Mouse (Mus musculus): ENCODE data around the gene Pakap. TPM values are rescaled to one million over a fixed set of nuclear protein-coding genes. Genes with fewer than 3 reads are reported as not detected.
A peak's percentile ranks its signal among the peaks of the same experiment; 100 is the strongest.

Gene Pakap
- total RNA-seq, 2 experiments from 2014 or later: 73.5 to 80.4 TPM

- DNase-seq: no peak
Measured at GRCm38 (mm10) chr4:57804902-57805301, 236.9 kb downstream of the Pakap start.

DNA sequence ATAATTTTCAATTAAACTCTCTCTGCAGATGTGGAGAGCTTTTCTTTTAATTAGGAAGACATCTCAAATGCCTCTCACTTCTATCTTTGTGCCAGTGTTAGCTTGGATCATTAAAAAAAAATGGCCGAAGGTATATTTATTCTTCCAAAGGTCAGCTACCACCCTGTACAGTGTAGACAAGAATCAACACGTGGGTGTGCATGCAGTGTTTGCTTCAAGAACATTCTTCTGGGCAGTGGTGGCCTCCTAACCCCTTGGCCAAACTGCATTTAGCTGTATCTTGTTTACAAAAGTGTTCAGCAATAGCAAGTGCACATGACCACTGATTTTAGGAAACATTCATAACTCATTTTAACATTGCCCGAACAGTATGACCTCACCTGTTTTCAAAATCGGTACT, 241.5 kb downstream of the Pakap start:
- DNase-seq: no peak

DNA sequence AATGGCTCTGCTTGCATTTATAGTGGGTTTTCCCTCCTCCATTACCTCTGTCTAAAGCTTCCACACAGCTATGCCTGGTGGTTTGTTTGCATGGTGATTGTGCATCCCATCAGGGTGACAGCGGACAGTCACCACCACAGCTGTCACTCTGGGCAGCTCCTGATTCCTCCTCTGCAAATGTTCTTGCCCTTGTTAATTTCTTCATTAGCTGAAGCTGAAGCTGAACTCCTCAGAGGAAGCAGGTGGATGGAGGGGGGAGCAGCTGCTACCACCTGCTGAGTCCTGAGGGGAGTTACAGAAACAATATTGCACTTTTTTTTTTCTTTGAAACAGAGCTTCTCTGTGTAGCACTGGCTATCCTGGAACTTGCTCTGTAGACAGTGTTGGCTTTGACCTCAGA, 244.1 kb downstream of the Pakap start:
- DNase-seq: no peak

- peak; percentile 57 for DNase-seq
Measured at GRCm38 (mm10) chr4:57812916-57813575, 245.1 kb downstream of the Pakap start.

GRCm38 (mm10) chr4:57813576-57813945, 245.6 kb downstream of the Pakap start:
- DNase-seq: no peak

DNA sequence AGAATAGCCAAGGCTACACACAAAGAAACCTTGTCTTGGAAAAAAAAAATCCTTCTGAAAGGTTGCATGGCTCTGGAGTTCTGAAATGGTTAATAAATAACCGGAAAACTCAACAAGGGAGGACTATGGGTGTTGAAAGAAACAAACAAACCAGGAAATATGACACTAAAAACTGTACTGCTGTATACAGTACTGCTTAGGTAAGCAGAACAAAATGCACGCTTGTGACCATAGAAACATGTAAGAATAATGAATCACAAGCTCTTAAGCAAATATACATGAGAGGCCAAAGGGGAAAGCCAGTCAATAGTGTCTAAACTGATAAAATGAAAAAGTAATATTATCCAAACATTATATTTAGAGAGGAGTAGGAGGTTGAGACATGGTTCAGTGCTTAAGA, 247.4 kb downstream of the Pakap start:
- no peak for DNase-seq

- DNase-seq: no peak
Measured at GRCm38 (mm10) chr4:57816146-57816545, 248.2 kb downstream of the Pakap start.

DNA sequence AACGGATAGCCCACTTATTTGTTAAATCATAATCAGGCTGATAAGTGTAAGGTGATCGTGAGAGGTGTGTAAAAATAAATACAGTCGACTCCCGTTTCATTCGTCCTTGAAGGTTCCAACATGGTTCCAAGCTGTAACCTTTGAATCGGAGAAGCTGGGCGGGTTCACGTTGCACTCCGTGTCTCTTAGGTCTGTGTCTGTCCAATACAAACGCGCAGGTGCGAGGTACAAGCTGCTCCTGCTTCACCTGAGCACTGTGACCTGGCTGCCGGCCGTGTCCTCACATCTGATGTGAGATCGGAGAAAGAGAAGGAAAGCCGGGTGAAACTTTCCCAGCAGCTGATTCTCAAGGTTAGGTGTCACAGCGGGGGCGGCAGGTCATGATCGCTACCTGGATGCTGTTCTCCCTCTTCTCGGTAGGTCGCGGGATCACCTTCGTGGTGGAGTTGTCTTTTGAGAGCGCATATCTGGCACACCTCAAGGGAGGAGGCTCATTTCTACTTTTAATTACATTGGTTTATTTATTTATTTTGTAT, 252.9 kb downstream of the Pakap start:
- DNase-seq: no peak

DNA sequence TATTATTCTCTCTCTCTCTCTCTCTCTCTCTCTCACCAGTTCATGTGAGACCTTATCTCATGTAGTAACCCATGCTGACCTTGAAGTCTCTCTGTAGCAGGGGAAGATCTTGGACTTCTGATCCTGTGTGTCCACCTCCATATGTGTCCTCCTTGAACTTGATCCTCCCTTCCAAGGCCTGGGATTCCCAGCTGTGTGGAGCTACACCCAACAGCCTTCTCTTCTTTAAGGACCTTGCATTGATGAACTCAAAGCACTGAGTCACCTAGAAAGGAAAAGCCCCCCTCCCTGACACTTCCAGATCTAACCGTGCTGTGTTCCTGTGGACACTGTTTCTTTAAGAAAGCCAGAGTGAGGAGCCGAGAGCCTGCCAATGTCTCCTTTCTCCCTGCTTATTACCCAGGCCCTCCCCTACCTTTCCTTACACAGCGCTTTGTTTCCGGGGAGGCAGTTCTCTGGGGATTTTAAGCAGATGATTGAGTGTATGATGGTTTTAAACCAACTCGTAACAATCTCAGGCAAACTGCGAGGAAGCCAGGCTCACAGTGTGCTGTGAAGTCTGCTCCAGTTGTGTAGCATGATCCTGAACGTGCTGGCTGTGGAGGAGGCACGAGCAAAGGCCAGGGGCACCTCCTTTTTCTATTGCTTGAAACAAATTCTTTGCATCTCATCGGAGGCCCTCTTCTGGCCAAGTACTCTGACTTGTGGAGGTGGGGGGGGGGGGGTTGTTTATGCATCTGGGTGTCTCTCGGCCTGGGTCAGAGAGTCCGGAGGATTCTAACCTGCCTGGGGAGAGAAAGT, 253.8 kb downstream of the Pakap start:
- DNase-seq: no peak

- DNase-seq: no peak
Measured at GRCm38 (mm10) chr4:57822641-57823040, 254.7 kb downstream of the Pakap start.

DNA sequence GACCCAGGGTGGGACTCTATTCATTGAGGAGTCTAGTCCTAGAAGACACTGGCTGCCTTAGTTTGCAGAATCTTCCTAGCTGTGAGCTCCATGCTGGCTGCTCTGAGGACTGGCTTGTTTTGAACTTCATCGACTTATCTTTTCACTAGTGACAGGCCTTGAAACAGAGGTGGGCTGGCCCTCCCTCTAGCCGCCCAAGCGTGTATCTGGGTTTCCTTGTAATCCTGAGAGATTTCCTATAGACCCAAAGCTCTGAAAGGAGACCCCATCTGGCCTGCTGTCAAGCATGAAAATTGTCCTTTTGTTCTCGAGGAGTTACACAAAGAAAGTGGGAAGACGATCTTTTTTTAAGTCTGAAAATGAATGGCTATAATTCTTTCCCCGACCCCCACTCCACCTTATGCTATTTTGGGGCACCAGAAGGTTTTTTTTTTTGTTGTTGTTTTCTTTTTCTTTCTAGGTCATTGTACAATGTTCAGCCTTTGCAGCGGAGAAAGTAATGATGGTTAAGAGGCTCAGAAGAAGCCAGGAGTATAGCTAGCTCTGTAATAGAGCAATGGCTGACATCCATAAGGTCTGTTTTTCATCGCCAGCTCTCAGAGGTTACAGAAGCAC, 256.8 kb downstream of the Pakap start:
- DNase-seq: no peak

- no peak for DNase-seq
Measured at GRCm38 (mm10) chr4:57826272-57826671, 258.3 kb downstream of the Pakap start.

DNA sequence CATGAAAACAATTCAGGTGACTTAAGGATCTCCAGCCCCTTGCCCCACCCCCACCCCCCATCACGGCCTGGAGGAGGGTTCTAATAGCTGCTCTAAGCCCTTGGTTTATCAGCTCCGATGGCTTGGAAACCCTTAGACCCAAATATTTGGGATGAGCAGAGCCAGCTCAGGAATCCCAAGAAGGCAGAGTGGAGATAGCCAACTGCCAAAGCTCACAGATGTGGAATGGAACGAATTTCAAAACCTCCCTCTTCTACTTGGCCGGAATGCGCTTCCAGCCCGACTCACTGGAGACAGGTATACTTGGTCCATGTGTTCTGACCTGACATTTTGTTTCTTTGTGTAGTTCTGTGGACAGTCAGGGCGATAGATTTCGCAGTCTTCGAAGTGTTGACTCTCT, 261.2 kb downstream of the Pakap start:
- no peak for DNase-seq

- no peak for DNase-seq
Measured at GRCm38 (mm10) chr4:57829740-57830139, 261.8 kb downstream of the Pakap start.

DNA sequence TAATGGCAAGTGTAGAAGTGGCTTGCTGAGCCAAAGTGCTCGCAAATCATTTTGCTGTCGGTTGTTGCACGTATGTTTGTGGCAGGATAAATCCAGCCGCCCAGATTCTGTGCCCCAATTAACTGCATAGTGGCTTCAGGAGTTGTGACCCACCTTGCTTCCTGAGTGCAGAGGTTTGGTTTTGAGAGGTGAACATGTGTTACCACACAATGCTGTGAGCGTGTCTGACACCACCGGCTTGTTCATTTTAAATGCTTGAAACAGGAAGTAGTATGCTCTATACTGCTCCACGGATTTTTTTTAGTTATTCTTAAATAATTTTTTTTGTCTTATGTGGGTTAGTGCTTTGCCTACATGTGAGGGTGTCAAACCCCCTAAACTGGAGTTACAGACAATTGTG, 264.3 kb downstream of the Pakap start:
- no peak for DNase-seq

DNA sequence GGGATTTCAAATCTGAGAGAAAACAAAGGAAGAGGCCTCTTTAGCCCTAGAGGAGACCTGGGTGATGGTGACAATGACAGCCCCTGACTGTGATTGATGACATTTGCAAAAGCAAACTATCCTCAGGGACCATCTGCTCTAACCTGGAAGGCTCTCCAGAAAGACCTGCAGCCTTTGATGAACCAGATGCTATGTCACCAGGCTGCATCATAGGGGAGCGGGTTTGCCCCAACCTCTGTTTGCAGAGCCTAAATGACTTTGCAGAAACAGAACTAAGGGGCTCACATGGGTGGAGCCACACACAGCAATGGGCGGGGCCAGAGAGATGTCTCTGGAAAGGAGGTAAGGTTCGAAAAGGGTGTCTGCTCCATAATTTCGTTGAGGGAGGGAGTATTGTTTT, 265.1 kb downstream of the Pakap start:
- no peak for DNase-seq

- DNase-seq: no peak
Measured at GRCm38 (mm10) chr4:57834141-57834540, 266.2 kb downstream of the Pakap start.

DNA sequence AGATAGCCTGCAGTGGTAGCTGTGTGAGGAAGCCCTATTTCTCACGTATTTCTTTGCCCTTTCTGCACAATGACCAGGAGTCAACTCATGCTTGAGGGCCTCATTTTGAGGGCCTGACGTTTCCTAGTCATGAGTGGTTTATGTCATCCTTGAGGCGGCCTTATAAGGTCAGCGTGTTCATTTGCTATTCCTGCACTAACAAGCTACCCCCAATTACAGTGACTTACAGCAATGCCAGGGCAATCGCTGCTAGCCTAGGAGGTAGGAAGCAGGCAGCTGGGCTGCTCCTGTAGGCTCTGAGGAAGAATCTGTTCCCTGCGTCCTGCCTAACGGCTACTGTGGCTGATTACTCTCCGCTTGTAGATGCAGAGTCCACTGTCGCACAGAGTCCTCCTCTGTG, 269.1 kb downstream of the Pakap start:
- no peak for DNase-seq

GRCm38 (mm10) chr4:57839343-57839742, 271.4 kb downstream of the Pakap start:
- peak; percentile 8 for DNase-seq

DNA sequence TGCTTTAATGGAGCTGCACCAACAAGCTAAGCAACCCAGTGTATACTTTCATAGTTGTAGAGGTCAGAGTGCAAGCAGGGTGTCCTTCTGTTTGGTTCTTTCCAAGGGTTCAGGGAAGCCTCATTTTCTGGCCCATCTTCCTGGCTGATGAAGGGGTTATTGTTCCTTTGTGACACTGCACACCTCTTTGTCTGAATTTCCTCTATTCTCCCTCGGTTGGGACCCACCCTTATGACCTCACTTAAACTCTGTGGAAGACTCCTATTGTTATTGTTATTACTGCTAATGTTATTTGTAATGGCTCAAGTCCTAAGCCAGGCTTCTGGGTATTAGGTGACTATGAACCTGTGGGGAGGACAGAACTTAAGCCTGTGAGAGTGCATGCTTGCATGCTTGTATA, 273.9 kb downstream of the Pakap start:
- DNase-seq: peak; percentile 9

- peak; percentile 30 for DNase-seq
Measured at GRCm38 (mm10) chr4:57842472-57843305, 274.7 kb downstream of the Pakap start.

GRCm38 (mm10) chr4:57845031-57845431, 277.1 kb downstream of the Pakap start:
- peak; percentile 91 for DNase-seq
